Mouse (Mus musculus) kidney, adult 2 months (tissue): ENCODE measurements at regions not wholly inside any gene's neighbourhood (a gene's known extent, or its start where the extent isn't known, plus 50 kb on each side); places are given as distances from the start of the nearest gene placed in this dataset.

Source experiments
- CTCF ChIP-seq: fragments of 200-500 bp; conservative IDR thresholded peaks from 2 replicates; pipeline ENCODE4 v1.5.1; 2011; ENCODE audit warnings: low read depth, mild to moderate bottlenecking, control low read depth, low read length, moderate library complexity, mixed read lengths; ENCODE audit not compliant: insufficient read depth, insufficient read length
- POLR2A ChIP-seq: fragments of 200-500 bp; IDR thresholded peaks from one replicate; pipeline ENCODE4 v1.6.1; 2011; ENCODE audit warnings: low read depth, low read length, control low read depth

- no peak for TF ChIP-seq POLR2A
- TF ChIP-seq CTCF = no peak
These were observed 120.4 kb upstream of the 4931429L15Rik start for GRCm38 (mm10) chr9:46440226-46440625.
